Mouse (Mus musculus): ENCODE results near the gene Hacd2.

GRCm38 (mm10) chr16:35130172-35130571 is 107.9 kb downstream of the Hacd2 start:
- TF ChIP-seq POLR2A (IDR thresholded peaks at IDR 0.05; ENCODE audit: low read depth, low read length) = no peak
- no peak for TF ChIP-seq CTCF (conservative IDR thresholded peaks at IDR 0.05; ENCODE audit: insufficient read depth, insufficient read length, low read depth, low read length)
